Mouse (Mus musculus) heart, postnatal 0 days (tissue): Measurements from ENCODE around the gene Ablim2.

Source experiments
- CTCF ChIP-seq: IDR thresholded peaks from 2 replicates; pipeline ENCODE4 v1.5.1; 2016; ENCODE audit warnings: antibody characterized with exemption, control low read depth, low read depth
- EP300 ChIP-seq: IDR thresholded peaks from 2 replicates; pipeline ENCODE4 v1.6.1; 2016; ENCODE audit warnings: antibody characterized with exemption, low read depth

GRCm38 (mm10) chr5:35907633-35908426 is 150.2 kb downstream of the Ablim2 start:
- TF ChIP-seq CTCF (no peak), EP300 (no peak)
